Mouse (Mus musculus) neural tube, embryonic 11.5 days (tissue): ENCODE data around the gene Ptpro. TPM values are rescaled to one million over a fixed set of nuclear protein-coding genes. Genes with fewer than 3 reads are reported as not detected.

Experiments used
- ATAC-seq: fragments of 200-750 bp; cut with Nextera tagmentation; 2 replicates; pipeline ENCODE4 v1.8.0; 2017; ENCODE audit warnings: moderate number of reproducible peaks, mild to moderate bottlenecking, moderate TSS enrichment, moderate library complexity; ENCODE audit not compliant: insufficient read depth, low FRiP score, low TSS enrichment
- DNase-seq: peaks from one replicate; pipeline ENCODE4 v3.0.0-alpha.2; 2015; ENCODE audit warnings: low spot score
- H3K27ac ChIP-seq: fragments of 300-500 bp; sonication (generic); 2 replicates; pipeline ENCODE4 v1.5.1; 2014; ENCODE audit warnings: low read depth, mild to moderate bottlenecking, low read length
- H3K27me3 ChIP-seq: fragments of 300-500 bp; sonication (generic); 2 replicates; pipeline ENCODE4 v1.6.1; 2014; ENCODE audit warnings: mild to moderate bottlenecking, low read length, mixed read lengths; ENCODE audit not compliant: control insufficient read depth, insufficient read depth
- H3K36me3 ChIP-seq: fragments of 300-500 bp; sonication (generic); 2 replicates; pipeline ENCODE4 v1.6.1; 2014; ENCODE audit warnings: mild to moderate bottlenecking, low read length, moderate library complexity, mixed read lengths; ENCODE audit not compliant: control insufficient read depth, insufficient read depth
- H3K4me1 ChIP-seq: fragments of 300-500 bp; sonication (generic); 2 replicates; pipeline ENCODE4 v1.6.1; 2014; ENCODE audit warnings: low read length, mixed read lengths; ENCODE audit not compliant: control insufficient read depth, insufficient read depth
- H3K4me2 ChIP-seq: fragments of 300-500 bp; sonication (generic); 2 replicates; pipeline ENCODE4 v1.6.1; 2014; ENCODE audit warnings: low read depth, mild to moderate bottlenecking, moderate library complexity
- H3K4me3 ChIP-seq: fragments of 300-500 bp; sonication (generic); 2 replicates; pipeline ENCODE4 v1.5.1; 2014; ENCODE audit warnings: low read depth, low read length
- H3K9ac ChIP-seq: fragments of 300-500 bp; sonication (generic); 2 replicates; pipeline ENCODE4 v1.6.1; 2014; ENCODE audit warnings: mild to moderate bottlenecking, low read length
- H3K9me3 ChIP-seq: fragments of 300-500 bp; sonication (generic); 2 replicates; pipeline ENCODE4 v1.6.1; 2016; ENCODE audit warnings: low read length; ENCODE audit not compliant: control insufficient read depth
- WGBS: fragments of 180-500 bp; shearing (Covaris S2); extraction: QIAGEN DNeasy Blood & Tissue Kit; methylation state at CpG from one replicate; pipeline ENCODE4 v1.1.7; 2014; 5-methylcytosine and 5-hydroxymethylcytosine counted together
- polyA plus RNA-seq: library from polyadenylated mRNA; unstranded; fragments of >200 nt; fragmentation: Nextera tagmentation; extraction: Ambion mirVana; gene quantifications from 2 replicates; pipeline ENCODE4 v1.2.1, GENCODE M21; 2014

Gene Ptpro
- polyA plus RNA-seq, 1 experiment from 2014 or later = 18.5 TPM

- no peak for ATAC-seq
- no peak for DNase-seq
- H3K4me3 ChIP-seq = no peak overlapping the region
- no peaks in the 10 kb centered on the region for H3K9me3 ChIP-seq
- H3K4me2 ChIP-seq = no peak overlapping the region
- H3K27ac ChIP-seq = no peak overlapping the region
- H3K27me3 ChIP-seq = no peaks in the 10 kb centered on the region
- 87% methylated on average over 14 of the region's 14 CpGs for WGBS
- H3K4me1 ChIP-seq = no peaks in the 10 kb centered on the region
- no peak overlapping the region for H3K9ac ChIP-seq
- no peaks in the 10 kb centered on the region for H3K36me3 ChIP-seq
These were observed 257.4 kb downstream of the Ptpro start for GRCm38 (mm10) chr6:137509341-137510045.

GRCm38 (mm10) chr6:137512753-137513152 lies 260.6 kb downstream of the Ptpro start:
- H3K4me1 ChIP-seq = no peaks in the 10 kb centered on the region
- no peaks in the 10 kb centered on the region for H3K27me3 ChIP-seq
- H3K9me3 ChIP-seq = no peaks in the 10 kb centered on the region
- no peak overlapping the region for H3K4me3 ChIP-seq
- H3K9ac ChIP-seq = no peak overlapping the region
- DNase-seq (no peak), ATAC-seq (no peak)
- no peak overlapping the region for H3K4me2 ChIP-seq
- H3K36me3 ChIP-seq = no peaks in the 10 kb centered on the region
- WGBS = 90% methylated on average over 5 of the region's 5 CpGs
- no peak overlapping the region for H3K27ac ChIP-seq

Other genes starting within 250 kb of the Ptpro start
- gene Rerg, start 81.8 kb upstream of the Ptpro start, polyA plus RNA-seq = 0.88 and 1.3 TPM in 2 replicates